Mouse (Mus musculus) heart, adult 8-10 months (tissue): ENCODE results near the gene Wfdc1. TPM values are rescaled to one million over a fixed set of nuclear protein-coding genes. Genes with fewer than 3 reads are reported as not detected.

Source experiments
- DNase-seq: peaks from one replicate; pipeline ENCODE4 v3.0.0; 2022; ENCODE audit warnings: low spot score
- total RNA-seq, 4 experiments: library from RNA; stranded (reverse); gene quantifications; 2 replicates each; pipeline ENCODE4 v1.2.4; 2022

The Wfdc1 gene
- total RNA-seq, 4 experiments from 2014 or later = 22.2 to 32.4 (median 25.2) TPM

GRCm38 (mm10) chr8:119736348-119736917 lies 70.3 kb downstream of the Wfdc1 start:
- no peak for DNase-seq

- no peak for DNase-seq
Observed at GRCm38 (mm10) chr8:119737093-119737900, 71.1 kb downstream of the Wfdc1 start.

Other genes starting within 250 kb of the Wfdc1 start
- gene Osgin1, start 232.2 kb upstream of the Wfdc1 start, total RNA-seq = 1 to 10 TPM; 3.4 to 7.6 (median 5.8) TPM
- not detected for gene Necab2, start 219.6 kb upstream of the Wfdc1 start, total RNA-seq
- gene Slc38a8, start 164.7 kb upstream of the Wfdc1 start, total RNA-seq = not detected
- 10 to 100 TPM; 31.1 to 34.9 (median 33.1) TPM for gene Mbtps1, start 107.6 kb upstream of the Wfdc1 start, total RNA-seq
- gene Hsdl1, start 91.2 kb upstream of the Wfdc1 start, total RNA-seq = 10 to 100 TPM; 18.4 to 22.3 (median 19.8) TPM
- not detected for gene Dnaaf1, start 91.1 kb upstream of the Wfdc1 start, total RNA-seq
- 1 to 10 TPM; 3.4 to 4.4 (median 4.0) TPM for gene Taf1c, start 61.1 kb upstream of the Wfdc1 start, total RNA-seq
- not detected for gene Adad2, start 53.6 kb upstream of the Wfdc1 start, total RNA-seq
- under 1 TPM in 2 of 4 experiments, not detected in 2; 0.09 to 0.12 TPM for gene Kcng4, start 30.7 kb upstream of the Wfdc1 start, total RNA-seq
- gene Atp2c2, start 33.6 kb downstream of the Wfdc1 start, total RNA-seq = under 1 TPM in 1 of 4 experiments, not detected in 3; 0.11 TPM
- gene Tldc1, start 112.1 kb downstream of the Wfdc1 start, total RNA-seq = 10 to 100 TPM; 11.3 to 14.3 (median 12.1) TPM
- 10 to 100 TPM in 3 of 4 experiments, 1 to 10 TPM in 1; 9.6 to 26.9 (median 11.3) TPM for gene Cotl1, start 174.2 kb downstream of the Wfdc1 start, total RNA-seq
- 1 to 10 TPM; 2.8 to 3.1 (median 2.9) TPM for gene Klhl36, start 195.9 kb downstream of the Wfdc1 start, total RNA-seq
- 10 to 100 TPM; 50.7 to 55.9 (median 53.9) TPM for gene Usp10, start 244.0 kb downstream of the Wfdc1 start, total RNA-seq
- gene Gm20388, start 244.5 kb downstream of the Wfdc1 start, total RNA-seq = 1 to 10 TPM in 2 of 4 experiments, not detected in 2; 4.2 to 6.7 TPM